Mouse (Mus musculus): Measurements from ENCODE around the gene Rnf167. TPM values are rescaled to one million over a fixed set of nuclear protein-coding genes. Genes with fewer than 3 reads are reported as not detected.

Rnf167 gene
- polyA plus RNA-seq, 1 experiment from 2014 or later = 135 TPM

DNA sequence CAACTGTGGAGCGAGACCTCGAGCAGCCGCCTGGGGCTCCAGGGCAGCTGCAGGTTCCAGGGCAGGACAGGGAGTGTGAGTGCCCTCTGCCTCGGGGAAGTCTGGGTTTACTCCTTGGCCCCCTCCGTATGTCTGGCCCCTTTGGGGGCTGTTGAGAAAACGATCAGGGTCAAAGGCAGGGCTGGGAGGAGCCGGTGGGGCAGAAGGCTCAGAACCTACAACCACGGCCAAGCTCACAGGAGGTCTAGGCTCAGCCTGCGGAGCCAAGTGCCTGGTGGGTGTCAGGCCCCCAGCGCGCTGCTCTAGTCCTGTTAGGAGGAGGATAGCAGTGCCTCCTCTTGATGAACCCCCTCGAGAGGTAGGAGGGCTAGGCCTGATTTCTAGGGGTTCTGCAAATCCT is 34.1 kb downstream of the Rnf167 start:
- H3K9ac ChIP-seq = no peak overlapping the region
- H3K4me2 ChIP-seq = no peak overlapping the region
- peaks cover 70% of the 10 kb centered on the region for H3K36me3 ChIP-seq
- H3K9me3 ChIP-seq = no peaks in the 10 kb centered on the region
- H3K4me1 ChIP-seq = peaks cover 7% of the 10 kb centered on the region
- H3K4me3 ChIP-seq = no peak overlapping the region
- no peak overlapping the region for H3K27ac ChIP-seq
- no peaks in the 10 kb centered on the region for H3K27me3 ChIP-seq
- ATAC-seq (ENCODE audit: insufficient number of reproducible peaks, insufficient read depth, low FRiP score, low TSS enrichment, low read depth) = no peak
- 62% methylated on average over 12 of the region's 12 CpGs for WGBS

DNA sequence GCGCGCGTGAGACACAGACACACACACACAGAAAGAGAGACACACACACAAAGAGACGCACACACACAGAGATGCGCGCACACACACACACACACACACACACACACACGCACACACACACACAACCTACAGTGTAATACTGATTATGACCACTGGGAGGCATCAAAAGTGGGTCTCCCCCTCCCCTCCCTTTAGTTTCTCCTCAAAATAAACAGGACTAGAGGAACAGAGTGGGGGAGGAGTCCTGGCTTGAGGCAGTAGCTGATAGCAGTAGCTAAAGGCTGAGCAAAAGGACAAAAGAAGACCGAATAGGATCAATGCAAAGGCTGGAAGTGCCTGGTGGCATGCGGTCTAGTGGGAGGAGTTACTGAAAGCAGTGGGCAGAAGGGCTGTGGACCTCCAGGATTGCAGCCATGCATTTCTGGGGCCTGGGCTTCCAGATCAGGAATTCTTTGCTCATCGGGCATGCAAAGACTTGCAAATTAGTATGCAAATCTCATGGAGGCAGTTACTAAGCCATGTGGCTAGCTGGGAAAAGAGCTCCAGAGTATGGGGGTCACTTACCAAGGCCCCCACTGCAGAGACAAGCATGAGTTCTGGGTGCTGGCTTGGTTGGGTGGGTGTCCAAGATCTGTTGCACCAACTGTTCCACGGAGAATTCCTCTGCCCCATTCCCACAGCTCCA is 35.0 kb downstream of the Rnf167 start:
- Histone ChIP-seq H3K9me3 (no peaks in the 10 kb centered on the region), H3K4me2 (no peak overlapping the region), H3K27ac (no peak overlapping the region), H3K27me3 (no peaks in the 10 kb centered on the region), H3K9ac (peak overlapping the region; percentile 49; the same call in 1 of the 2 replicates), H3K4me3 (no peak overlapping the region), H3K36me3 (peaks cover 61% of the 10 kb centered on the region), H3K4me1 (peaks cover 16% of the 10 kb centered on the region)
- ATAC-seq (ENCODE audit: insufficient number of reproducible peaks, insufficient read depth, low FRiP score, low TSS enrichment, low read depth) = no peak
- 23% methylated on average over 11 of the region's 11 CpGs for WGBS

DNA sequence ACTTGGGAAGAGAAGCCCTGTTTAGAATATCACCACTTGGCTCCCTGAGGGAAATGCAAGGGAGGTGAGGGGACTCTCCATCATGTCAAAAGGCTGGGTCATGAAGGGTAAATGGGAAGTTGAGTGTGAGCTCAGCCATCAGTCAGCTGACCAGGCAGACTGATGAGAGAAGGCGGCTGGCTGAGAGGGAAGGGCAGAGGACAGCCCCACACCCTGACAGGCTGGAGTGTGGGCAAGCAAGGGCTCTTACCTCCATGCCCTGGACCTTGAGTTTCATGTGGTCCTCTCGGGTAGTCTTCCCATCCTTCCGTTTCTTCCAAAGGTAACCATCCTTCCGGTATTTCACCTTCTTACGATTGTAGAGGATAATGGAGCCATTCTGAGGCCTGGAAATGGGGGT is 36.6 kb downstream of the Rnf167 start:
- Histone ChIP-seq H3K4me3 (no peak overlapping the region), H3K9me3 (no peaks in the 10 kb centered on the region), H3K9ac (no peak overlapping the region), H3K27ac (no peak overlapping the region), H3K36me3 (peaks cover 55% of the 10 kb centered on the region), H3K4me2 (no peak overlapping the region), H3K4me1 (peaks cover 22% of the 10 kb centered on the region), H3K27me3 (no peaks in the 10 kb centered on the region)
- WGBS = 89% methylated on average over 5 of the region's 5 CpGs
- no peak for ATAC-seq (ENCODE audit: insufficient number of reproducible peaks, insufficient read depth, low FRiP score, low TSS enrichment, low read depth)

DNA sequence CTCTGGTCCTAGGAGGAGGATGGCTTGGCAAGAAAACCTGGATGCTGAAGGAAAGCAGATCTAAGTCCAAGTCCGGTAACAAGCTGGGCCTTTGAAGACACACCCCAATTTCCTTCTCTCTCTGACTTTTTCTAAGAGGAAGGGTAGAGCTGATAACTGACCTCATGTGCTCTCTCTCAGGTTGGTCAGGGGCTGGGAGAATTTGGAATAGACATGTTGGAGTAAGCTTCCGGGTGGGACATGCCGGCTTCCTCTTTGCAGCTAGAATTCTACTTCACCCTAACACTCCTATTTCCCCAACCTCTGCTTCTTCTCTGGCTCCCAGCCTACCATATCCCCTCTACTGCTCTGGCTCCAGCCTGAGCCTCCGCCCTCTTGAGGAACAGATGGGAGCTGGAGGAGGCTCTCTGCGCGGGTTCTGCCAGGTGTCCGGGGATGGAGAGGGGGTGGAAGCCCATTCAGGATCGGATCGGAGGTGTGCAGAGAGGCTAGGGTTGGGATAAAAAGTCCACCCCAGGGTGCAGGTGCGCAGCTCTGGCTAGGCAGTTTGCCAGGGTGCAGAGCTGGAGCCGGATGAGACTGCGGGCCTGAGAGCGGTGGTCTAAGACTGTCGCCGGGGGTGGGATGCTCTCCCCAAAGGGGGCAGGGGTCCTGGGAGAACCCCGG is 40.0 kb downstream of the Rnf167 start:
- peak; percentile 49; the same call in 1 of the 2 replicates for ATAC-seq (ENCODE audit: insufficient number of reproducible peaks, insufficient read depth, low FRiP score, low TSS enrichment, low read depth)
- Histone ChIP-seq H3K9ac (peak overlapping the region; percentile 91), H3K4me2 (peak overlapping the region; percentile 82), H3K36me3 (peaks cover 35% of the 10 kb centered on the region), H3K27ac (peak overlapping the region; percentile 85), H3K4me3 (peak overlapping the region; percentile 79), H3K9me3 (no peaks in the 10 kb centered on the region), H3K4me1 (peaks cover 21% of the 10 kb centered on the region), H3K27me3 (no peaks in the 10 kb centered on the region)
- 4% methylated on average over 16 of the region's 16 CpGs for WGBS

DNA sequence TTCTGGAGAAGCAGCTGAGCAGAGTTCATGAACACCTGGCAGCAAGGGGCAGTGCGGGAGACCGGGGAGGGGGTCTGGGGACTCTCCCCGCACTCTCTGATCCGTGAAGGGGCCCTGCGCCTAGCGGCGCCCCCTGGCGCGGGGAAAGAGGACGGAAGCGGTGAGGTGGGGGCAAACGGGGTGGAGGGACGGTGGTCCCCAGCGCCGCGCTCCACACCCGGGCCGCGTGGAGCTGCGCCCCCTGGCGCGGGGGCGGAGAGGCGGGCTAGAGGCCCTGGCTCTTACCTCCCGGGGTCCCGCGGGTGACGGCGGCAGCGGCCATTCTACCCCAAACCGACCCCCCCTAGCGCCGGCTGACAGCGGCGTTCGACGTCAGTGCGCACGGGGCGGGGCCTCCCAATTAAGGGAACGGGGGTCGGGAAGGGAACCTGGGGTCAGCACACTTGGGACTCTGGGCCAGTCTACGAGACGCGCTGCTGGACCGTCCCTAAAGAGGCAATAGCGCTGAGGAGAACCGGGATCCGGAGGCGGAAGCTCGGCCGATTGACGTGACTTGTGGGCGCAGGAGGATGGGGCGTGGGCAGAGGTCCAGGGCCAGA is 40.7 kb downstream of the Rnf167 start, which contains the start of gene Camta2:
Gene Camta2, minus strand, starts transcription at position 505 of the 599 bp plus-strand sequence.
- WGBS = under 1% methylated on average over 50 of the region's 55 CpGs

DNA sequence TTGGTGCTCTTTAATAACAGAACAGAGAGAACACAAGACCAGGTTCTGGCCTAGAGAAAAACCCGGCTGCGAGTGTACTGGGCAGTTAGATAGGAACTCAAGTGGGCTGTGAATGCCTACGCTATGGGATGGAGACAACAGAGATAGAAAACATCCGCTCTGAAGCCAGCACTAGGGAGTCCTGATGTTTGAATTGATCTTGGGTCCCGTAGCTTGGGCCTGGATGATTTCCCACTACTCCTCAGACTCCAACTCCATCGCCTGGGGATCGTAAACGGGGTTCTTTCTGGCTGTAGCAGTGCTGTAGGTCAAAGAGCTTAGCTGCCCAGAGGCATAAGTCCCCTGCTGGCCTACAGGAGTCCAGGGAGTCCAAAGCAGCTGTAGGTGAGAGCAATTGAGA is 41.3 kb downstream of the Rnf167 start:
- Histone ChIP-seq H3K27ac (peak overlapping the region; percentile 85), H3K4me3 (peak overlapping the region; percentile 79), H3K27me3 (no peaks in the 10 kb centered on the region), H3K9me3 (no peaks in the 10 kb centered on the region), H3K9ac (peak overlapping the region; percentile 91), H3K4me2 (peak overlapping the region; percentile 82), H3K4me1 (peaks cover 17% of the 10 kb centered on the region), H3K36me3 (peaks cover 21% of the 10 kb centered on the region)
- 15% methylated on average over 8 of the region's 8 CpGs for WGBS
- no peak for ATAC-seq (ENCODE audit: insufficient number of reproducible peaks, insufficient read depth, low FRiP score, low TSS enrichment, low read depth)

More for the DNA sequence above, 40.7 kb downstream of the Rnf167 start, which contains the start of gene Camta2:
- Histone ChIP-seq H3K4me1 (peaks cover 17% of the 10 kb centered on the region), H3K9me3 (no peaks in the 10 kb centered on the region), H3K36me3 (peaks cover 28% of the 10 kb centered on the region), H3K9ac (peak within 1 kb of the TSS; percentile 91), H3K4me3 (peak within 1 kb of the TSS; percentile 79), H3K27me3 (no peaks in the 10 kb centered on the region), H3K27ac (peak within 1 kb of the TSS; percentile 85), H3K4me2 (peak within 1 kb of the TSS; percentile 82)
- ATAC-seq (ENCODE audit: insufficient number of reproducible peaks, insufficient read depth, low FRiP score, low TSS enrichment, low read depth) = peak; percentile 70

DNA sequence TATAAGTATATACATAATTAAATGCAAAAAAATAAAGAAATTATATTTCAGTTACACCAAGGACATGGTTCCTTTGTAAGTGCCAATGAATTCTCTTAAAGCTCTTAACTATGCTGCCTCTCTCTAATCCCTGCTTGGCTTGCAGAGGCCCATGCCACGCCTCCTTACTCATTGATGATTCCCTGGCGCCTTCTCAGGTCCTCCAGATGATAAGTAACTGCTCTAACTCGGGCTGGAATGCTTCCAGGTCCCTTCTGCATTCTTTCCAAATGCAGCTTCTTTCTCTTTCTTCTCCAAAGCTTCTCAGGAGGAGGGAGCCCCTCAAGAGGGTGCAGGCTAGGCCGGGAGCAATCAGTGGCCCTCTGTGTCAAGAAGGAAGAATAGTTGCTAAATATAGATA is 42.5 kb downstream of the Rnf167 start:
- ATAC-seq (ENCODE audit: insufficient number of reproducible peaks, insufficient read depth, low FRiP score, low TSS enrichment, low read depth) = no peak
- peaks cover 9% of the 10 kb centered on the region; the same call in 1 of the 2 replicates for H3K36me3 ChIP-seq
- peaks cover 17% of the 10 kb centered on the region for H3K4me1 ChIP-seq
- H3K27ac ChIP-seq = no peak overlapping the region
- no peak overlapping the region for H3K9ac ChIP-seq
- H3K27me3 ChIP-seq = no peaks in the 10 kb centered on the region
- 50% methylated on average over 4 of the region's 4 CpGs for WGBS
- H3K4me2 ChIP-seq = no peak overlapping the region
- no peaks in the 10 kb centered on the region for H3K9me3 ChIP-seq
- H3K4me3 ChIP-seq = no peak overlapping the region

DNA sequence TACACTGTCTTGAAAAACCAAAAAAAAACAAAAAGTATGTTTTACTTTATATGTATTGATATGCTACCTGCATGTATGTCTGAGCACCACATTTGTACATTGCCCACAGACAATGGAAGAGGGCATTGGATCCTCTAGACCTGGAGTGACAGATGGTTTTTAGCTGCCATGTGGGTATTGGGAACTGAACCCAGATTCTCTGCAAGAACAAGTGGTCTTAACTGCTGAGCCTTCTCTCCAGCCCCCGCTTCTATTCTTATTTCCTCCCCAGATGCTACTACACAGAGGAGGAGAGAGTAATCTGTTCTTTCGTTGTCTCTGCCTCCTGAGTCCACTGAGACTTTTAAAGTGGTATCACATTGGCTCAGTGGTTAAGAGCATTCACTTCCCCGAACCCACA is 46.5 kb downstream of the Rnf167 start:
- H3K4me3 ChIP-seq = no peak overlapping the region
- WGBS = 66% methylated on average over 3 of the region's 3 CpGs
- H3K9me3 ChIP-seq = no peaks in the 10 kb centered on the region
- H3K4me1 ChIP-seq = peaks cover 2% of the 10 kb centered on the region; the same call in 1 of the 2 replicates
- H3K27ac ChIP-seq = no peak overlapping the region
- no peak overlapping the region for H3K9ac ChIP-seq
- no peaks in the 10 kb centered on the region for H3K36me3 ChIP-seq
- no peak for ATAC-seq (ENCODE audit: insufficient number of reproducible peaks, insufficient read depth, low FRiP score, low TSS enrichment, low read depth)
- no peak overlapping the region for H3K4me2 ChIP-seq
- H3K27me3 ChIP-seq = no peaks in the 10 kb centered on the region

DNA sequence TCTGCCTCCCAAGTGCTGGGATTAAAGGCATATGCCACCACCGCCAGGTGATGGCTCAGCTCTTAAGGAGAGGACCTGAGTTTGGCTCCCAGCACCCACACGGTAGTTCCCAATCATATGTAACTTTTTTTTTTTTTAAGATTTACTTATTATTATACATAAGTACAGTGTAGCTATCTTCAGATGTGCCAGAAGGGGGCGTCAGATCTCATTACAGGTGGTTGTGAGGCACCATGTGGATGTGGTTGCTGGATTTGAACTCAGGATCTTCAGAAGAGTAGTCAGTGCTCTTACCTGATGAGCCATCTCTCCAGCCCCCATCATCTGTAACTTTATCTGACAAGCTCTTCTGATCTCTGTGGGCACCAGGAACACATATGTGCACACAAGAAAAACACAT is 50.3 kb downstream of the Rnf167 start:
- Histone ChIP-seq H3K27me3 (no peaks in the 10 kb centered on the region), H3K4me1 (peaks cover 16% of the 10 kb centered on the region), H3K27ac (no peak overlapping the region), H3K4me2 (no peak overlapping the region), H3K4me3 (no peak overlapping the region), H3K9ac (no peak overlapping the region), H3K9me3 (no peaks in the 10 kb centered on the region), H3K36me3 (no peaks in the 10 kb centered on the region)
- ATAC-seq (ENCODE audit: insufficient number of reproducible peaks, insufficient read depth, low FRiP score, low TSS enrichment, low read depth) = no peak
- WGBS = 69% methylated on average over 3 of the region's 3 CpGs

DNA sequence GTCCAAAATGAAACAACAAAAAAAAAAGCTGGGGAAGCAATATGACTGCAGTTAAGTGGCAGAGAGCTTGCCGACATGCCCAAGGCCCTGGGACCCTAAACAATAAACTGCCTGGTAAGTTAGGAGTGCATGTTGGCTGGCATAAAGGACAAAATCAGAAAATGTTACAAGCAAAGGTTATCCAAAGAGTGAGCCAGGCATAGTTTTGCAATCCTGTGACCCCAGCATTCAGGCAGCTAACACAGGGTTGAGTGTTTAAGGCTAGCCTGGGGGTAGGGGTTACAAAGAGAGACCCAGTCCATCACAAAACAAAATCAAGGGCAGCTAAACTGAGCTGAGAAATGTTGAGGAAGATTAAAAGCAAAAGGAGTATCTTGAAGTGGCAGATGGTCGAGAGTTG is 52.0 kb downstream of the Rnf167 start:
- Histone ChIP-seq H3K4me1 (peaks cover 21% of the 10 kb centered on the region), H3K9me3 (no peaks in the 10 kb centered on the region), H3K36me3 (peaks cover 11% of the 10 kb centered on the region), H3K4me2 (no peak overlapping the region), H3K9ac (no peak overlapping the region), H3K27ac (no peak overlapping the region), H3K4me3 (no peak overlapping the region), H3K27me3 (no peaks in the 10 kb centered on the region)
- 54% methylated on average over 2 of the region's 2 CpGs for WGBS
- ATAC-seq (ENCODE audit: insufficient number of reproducible peaks, insufficient read depth, low FRiP score, low TSS enrichment, low read depth) = no peak

DNA sequence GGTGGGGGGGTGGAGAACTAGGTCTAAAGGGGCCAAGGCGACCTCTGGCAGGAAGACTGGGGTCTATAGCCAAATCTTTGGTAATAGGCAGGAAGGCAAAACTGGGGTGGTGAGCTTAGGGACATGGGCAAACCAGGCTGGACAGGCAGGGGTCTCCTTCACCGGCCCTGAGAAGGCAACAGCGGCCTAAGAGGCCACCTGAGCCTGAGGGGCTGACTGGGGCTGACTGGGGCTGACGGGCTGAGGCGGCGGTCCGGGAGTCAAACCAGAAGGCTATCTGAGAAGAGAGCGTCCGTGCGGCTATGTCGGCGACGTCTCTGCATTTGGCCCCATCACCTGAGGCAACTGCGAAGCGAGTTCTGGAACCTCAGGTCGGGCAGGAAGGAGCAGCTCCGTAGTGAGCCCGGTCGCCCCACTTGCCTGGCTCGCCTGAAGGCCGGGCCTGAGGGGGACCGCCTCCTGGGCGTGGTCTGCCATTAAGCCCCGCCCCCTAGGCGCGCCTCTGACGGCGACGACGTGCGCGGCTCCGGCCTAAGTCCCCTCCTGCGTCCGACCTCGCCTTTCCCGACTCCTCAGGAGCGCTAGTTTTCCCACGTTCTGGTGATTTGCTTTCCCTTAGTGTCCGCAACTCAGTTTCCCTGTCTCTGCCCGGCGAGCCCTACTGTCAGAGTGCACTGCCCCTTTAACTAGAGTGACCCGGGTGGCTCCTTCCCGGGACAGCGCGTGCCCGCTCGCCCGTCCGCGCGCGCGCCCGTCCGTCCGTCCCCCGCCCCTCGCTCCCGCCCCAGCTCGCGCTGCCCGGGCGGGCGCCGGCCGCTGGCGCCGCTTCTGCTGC is 52.9 kb downstream of the Rnf167 start, which contains the start of the genes Inca1 and Kif1c:
Gene Inca1, minus strand, starts transcription at position 434 of the 835 bp plus-strand sequence.
Gene Kif1c, plus strand, starts transcription at position 827 of the 835 bp plus-strand sequence.
- Histone ChIP-seq H3K36me3 (peaks cover 20% of the 10 kb centered on the region), H3K27me3 (no peaks in the 10 kb centered on the region), H3K9me3 (no peaks in the 10 kb centered on the region), H3K9ac (peak within 1 kb of the TSS; percentile 94), H3K27ac (peak within 1 kb of the TSS; percentile 93), H3K4me1 (peaks cover 21% of the 10 kb centered on the region), H3K4me2 (peak within 1 kb of the TSS; percentile 82), H3K4me3 (peak within 1 kb of the TSS; percentile 92)
- ATAC-seq (ENCODE audit: insufficient number of reproducible peaks, insufficient read depth, low FRiP score, low TSS enrichment, low read depth) = peak; percentile 88
- WGBS = 1% methylated on average over 64 of the region's 69 CpGs
